Mouse (Mus musculus) hindbrain, embryonic 10.5 days (tissue): ENCODE measurements around the gene Gpr62. TPM values are rescaled to one million over a fixed set of nuclear protein-coding genes. Genes with fewer than 3 reads are reported as not detected.

Experiments
- DNase-seq: peaks from one replicate; pipeline ENCODE4 v3.0.0-alpha.2; 2017; ENCODE audit warnings: low spot score
- H3K27ac ChIP-seq: fragments of 300-500 bp; sonication (generic); 2 replicates; pipeline ENCODE4 v1.5.1; 2016; ENCODE audit warnings: mild to moderate bottlenecking, moderate library complexity
- H3K27me3 ChIP-seq: fragments of 300-500 bp; sonication (generic); 2 replicates; pipeline ENCODE4 v1.6.1; 2016; ENCODE audit warnings: mild to moderate bottlenecking; ENCODE audit not compliant: poor library complexity, insufficient read depth, severe bottlenecking
- H3K36me3 ChIP-seq: fragments of 300-500 bp; sonication (generic); 2 replicates; pipeline ENCODE4 v1.6.1; 2016; ENCODE audit warnings: mild to moderate bottlenecking, moderate library complexity
- H3K4me1 ChIP-seq: fragments of 300-500 bp; sonication (generic); replicated peaks from 2 replicates; pipeline ENCODE4 v1.6.1; 2016; ENCODE audit warnings: mild to moderate bottlenecking
- H3K4me3 ChIP-seq: fragments of 300-500 bp; sonication (generic); 2 replicates; pipeline ENCODE4 v1.5.1; 2016; ENCODE audit warnings: mild to moderate bottlenecking, moderate library complexity
- H3K9me3 ChIP-seq: fragments of 300-500 bp; sonication (generic); 2 replicates; pipeline ENCODE4 v1.6.1; 2016; ENCODE audit warnings: mild to moderate bottlenecking, moderate library complexity
- WGBS: fragments of 180-500 bp; shearing (Covaris S2); methylation state at CpG from one replicate; pipeline ENCODE4 v1.1.7; 2016; 5-methylcytosine and 5-hydroxymethylcytosine counted together
- polyA plus RNA-seq: library from polyadenylated mRNA; unstranded; fragments of >200 nt; fragmentation: Nextera tagmentation; extraction: Ambion mirVana; gene quantifications from 2 replicates; pipeline ENCODE4 v1.2.1, GENCODE M21; 2016

The Gpr62 gene
- polyA plus RNA-seq, 1 experiment from 2014 or later = 0.17 TPM

GRCm38 (mm10) chr9:106460401-106461025, 5.2 kb downstream of the Gpr62 start:
- peaks cover 97% of the 10 kb centered on the region for H3K4me1 ChIP-seq
- H3K9me3 ChIP-seq = no peaks in the 10 kb centered on the region
- peak overlapping the region; percentile 2; the same call in 1 of the 2 replicates for H3K4me3 ChIP-seq
- H3K27ac ChIP-seq = peak overlapping the region; percentile 66; the same call in 1 of the 2 replicates
- H3K27me3 ChIP-seq = peaks cover 28% of the 10 kb centered on the region
- 82% methylated on average over 18 of the region's 18 CpGs for WGBS
- H3K36me3 ChIP-seq = peaks cover 95% of the 10 kb centered on the region
- no peak for DNase-seq

- Histone ChIP-seq H3K36me3 (peaks cover 90% of the 10 kb centered on the region), H3K27ac (no peak overlapping the region; the same call in 1 of the 2 replicates), H3K4me1 (peaks cover 97% of the 10 kb centered on the region), H3K4me3 (no peak overlapping the region; the same call in 1 of the 2 replicates), H3K27me3 (peaks cover 23% of the 10 kb centered on the region), H3K9me3 (no peaks in the 10 kb centered on the region)
- DNase-seq = no peak
- WGBS = 85% methylated on average over 15 of the region's 15 CpGs
These were observed 5.8 kb downstream of the Gpr62 start for GRCm38 (mm10) chr9:106459946-106460345.

GRCm38 (mm10) chr9:106457920-106458319, 7.8 kb downstream of the Gpr62 start:
- no peaks in the 10 kb centered on the region for H3K9me3 ChIP-seq
- H3K4me1 ChIP-seq = peaks cover 89% of the 10 kb centered on the region
- H3K27me3 ChIP-seq = peaks cover 2% of the 10 kb centered on the region
- 72% methylated on average over 5 of the region's 5 CpGs for WGBS
- peak overlapping the region; percentile 97 for H3K27ac ChIP-seq
- no peak for DNase-seq
- H3K36me3 ChIP-seq = peaks cover 69% of the 10 kb centered on the region
- H3K4me3 ChIP-seq = peak overlapping the region; percentile 91

GRCm38 (mm10) chr9:106457163-106457559, 8.6 kb downstream of the Gpr62 start:
- Histone ChIP-seq H3K36me3 (peaks cover 62% of the 10 kb centered on the region), H3K4me3 (peak overlapping the region; percentile 91), H3K4me1 (peaks cover 91% of the 10 kb centered on the region), H3K27ac (peak overlapping the region; percentile 97), H3K27me3 (no peaks in the 10 kb centered on the region; the same call in 1 of the 2 replicates), H3K9me3 (no peaks in the 10 kb centered on the region)
- WGBS = 45% methylated on average over 9 of the region's 9 CpGs
- DNase-seq = no peak

- Histone ChIP-seq H3K9me3 (no peaks in the 10 kb centered on the region), H3K27me3 (no peaks in the 10 kb centered on the region), H3K36me3 (peaks cover 56% of the 10 kb centered on the region), H3K4me1 (peaks cover 91% of the 10 kb centered on the region), H3K27ac (peak overlapping the region; percentile 97), H3K4me3 (peak overlapping the region; percentile 91)
- peak; percentile 80 for DNase-seq
- 27% methylated on average over 15 of the region's 15 CpGs for WGBS
These were observed 9.2 kb downstream of the Gpr62 start for GRCm38 (mm10) chr9:106456325-106457162.

GRCm38 (mm10) chr9:106454888-106455681, 10.7 kb downstream of the Gpr62 start:
- under 1% methylated on average over 17 of the region's 17 CpGs for WGBS
- H3K36me3 ChIP-seq = peaks cover 41% of the 10 kb centered on the region
- peak; percentile 77 for DNase-seq

GRCm38 (mm10) chr9:106454071-106454761, 11.5 kb downstream of the Gpr62 start:
- peak; percentile 65 for DNase-seq
- 1% methylated on average over 20 of the region's 20 CpGs for WGBS
- Histone ChIP-seq H3K9me3 (no peaks in the 10 kb centered on the region), H3K4me3 (peak overlapping the region; percentile 91), H3K27ac (peak overlapping the region; percentile 97), H3K27me3 (peaks cover 4% of the 10 kb centered on the region; the same call in 1 of the 2 replicates), H3K36me3 (peaks cover 32% of the 10 kb centered on the region), H3K4me1 (peaks cover 90% of the 10 kb centered on the region)

More at GRCm38 (mm10) chr9:106454888-106455681, 10.7 kb downstream of the Gpr62 start:
- Histone ChIP-seq H3K27ac (peak overlapping the region; percentile 97), H3K4me3 (peak overlapping the region; percentile 91), H3K9me3 (no peaks in the 10 kb centered on the region), H3K4me1 (peaks cover 92% of the 10 kb centered on the region), H3K27me3 (no peaks in the 10 kb centered on the region)

- H3K27ac ChIP-seq = peak within 1 kb of the TSS; percentile 97
- DNase-seq = peak; percentile 89
- peaks cover 90% of the 10 kb centered on the region for H3K4me1 ChIP-seq
- peak within 1 kb of the TSS; percentile 91 for H3K4me3 ChIP-seq
- peaks cover 4% of the 10 kb centered on the region; the same call in 1 of the 2 replicates for H3K27me3 ChIP-seq
- H3K9me3 ChIP-seq = no peaks in the 10 kb centered on the region
- WGBS = under 1% methylated on average over 74 of the region's 74 CpGs
- H3K36me3 ChIP-seq = peaks cover 25% of the 10 kb centered on the region
These were observed 12.3 kb downstream of the Gpr62 start, which contains the start of gene Pcbp4 for GRCm38 (mm10) chr9:106453271-106454070. Gene Pcbp4 (plus strand): TSS chr9:106453291.

- H3K27ac ChIP-seq = peak overlapping the region; percentile 97
- H3K4me1 ChIP-seq = peaks cover 90% of the 10 kb centered on the region
- H3K9me3 ChIP-seq = no peaks in the 10 kb centered on the region
- peak; percentile 80 for DNase-seq
- H3K36me3 ChIP-seq = peaks cover 18% of the 10 kb centered on the region
- WGBS = 0% methylated on average over 7 of the region's 7 CpGs
- H3K27me3 ChIP-seq = peaks cover 4% of the 10 kb centered on the region; the same call in 1 of the 2 replicates
- H3K4me3 ChIP-seq = peak overlapping the region; percentile 91
These were observed 12.9 kb downstream of the Gpr62 start for GRCm38 (mm10) chr9:106452821-106453220.

GRCm38 (mm10) chr9:106452351-106452750, 13.4 kb downstream of the Gpr62 start:
- no peaks in the 10 kb centered on the region for H3K9me3 ChIP-seq
- DNase-seq = no peak
- peak overlapping the region; percentile 91 for H3K4me3 ChIP-seq
- peaks cover 14% of the 10 kb centered on the region for H3K36me3 ChIP-seq
- H3K4me1 ChIP-seq = peaks cover 90% of the 10 kb centered on the region
- H3K27ac ChIP-seq = peak overlapping the region; percentile 97
- H3K27me3 ChIP-seq = peaks cover 4% of the 10 kb centered on the region; the same call in 1 of the 2 replicates
- WGBS = 25% methylated on average over 6 of the region's 6 CpGs

GRCm38 (mm10) chr9:106451899-106452298, 13.8 kb downstream of the Gpr62 start:
- 49% methylated on average over 2 of the region's 2 CpGs for WGBS
- Histone ChIP-seq H3K9me3 (no peaks in the 10 kb centered on the region), H3K4me3 (peak overlapping the region; percentile 91), H3K27me3 (peaks cover 4% of the 10 kb centered on the region; the same call in 1 of the 2 replicates), H3K4me1 (peaks cover 90% of the 10 kb centered on the region), H3K36me3 (peaks cover 9% of the 10 kb centered on the region), H3K27ac (peak overlapping the region; percentile 97)
- DNase-seq = no peak
